Mouse (Mus musculus) midbrain, embryonic 16.5 days (tissue): ENCODE measurements around the gene Prtg. TPM values are rescaled to one million over a fixed set of nuclear protein-coding genes. Genes with fewer than 3 reads are reported as not detected.

ENCODE experiments used
- ATAC-seq: fragments of 200-750 bp; cut with Nextera tagmentation; 2 replicates; pipeline ENCODE4 v1.8.0; 2017; ENCODE audit warnings: moderate TSS enrichment
- H3K27ac ChIP-seq: fragments of 300-500 bp; sonication (generic); 2 replicates; pipeline ENCODE4 v1.5.1; 2014; ENCODE audit warnings: mild to moderate bottlenecking, low read length, mixed read lengths
- H3K27me3 ChIP-seq: fragments of 300-500 bp; sonication (generic); 2 replicates; pipeline ENCODE4 v1.6.1; 2014; ENCODE audit warnings: low read depth, low read length, mixed read lengths; ENCODE audit not compliant: control insufficient read depth, insufficient read depth
- H3K36me3 ChIP-seq: fragments of 300-500 bp; sonication (generic); 2 replicates; pipeline ENCODE4 v1.6.1; 2014; ENCODE audit warnings: mild to moderate bottlenecking, low read length, moderate library complexity, mixed read lengths; ENCODE audit not compliant: control insufficient read depth, insufficient read depth
- H3K4me1 ChIP-seq: fragments of 300-500 bp; sonication (generic); 2 replicates; pipeline ENCODE4 v1.6.1; 2014; ENCODE audit warnings: mild to moderate bottlenecking, low read length, mixed read lengths; ENCODE audit not compliant: control insufficient read depth, insufficient read depth
- H3K4me2 ChIP-seq: fragments of 300-500 bp; sonication (generic); 2 replicates; pipeline ENCODE4 v1.6.1; 2014; ENCODE audit warnings: mild to moderate bottlenecking, low read length, mixed read lengths
- H3K4me3 ChIP-seq: fragments of 300-500 bp; sonication (generic); 2 replicates; pipeline ENCODE4 v1.5.1; 2014; ENCODE audit warnings: low read depth, mild to moderate bottlenecking, low read length, moderate library complexity, mixed read lengths
- H3K9ac ChIP-seq: fragments of 300-500 bp; sonication (generic); 2 replicates; pipeline ENCODE4 v1.6.1; 2014; ENCODE audit warnings: low read depth, low read length, mixed read lengths
- H3K9me3 ChIP-seq: fragments of 300-500 bp; sonication (generic); replicated peaks from 2 replicates; pipeline ENCODE4 v1.6.1; 2014; ENCODE audit warnings: mild to moderate bottlenecking, low read length, mixed read lengths; ENCODE audit not compliant: control insufficient read depth, poor library complexity, severe bottlenecking
- WGBS: fragments of 180-500 bp; shearing (Covaris S2); extraction: QIAGEN DNeasy Blood & Tissue Kit; methylation state at CpG from one replicate; pipeline ENCODE4 v1.1.7; 2014; 5-methylcytosine and 5-hydroxymethylcytosine counted together
- polyA plus RNA-seq: library from polyadenylated mRNA; unstranded; fragments of >200 nt; fragmentation: Nextera tagmentation; extraction: Ambion mirVana; gene quantifications from 2 replicates; pipeline ENCODE4 v1.2.1, GENCODE M21; 2015

Prtg gene
- polyA plus RNA-seq, 1 experiment from 2014 or later = 0.41 TPM

GRCm38 (mm10) chr9:72902057-72902456 is 95.4 kb downstream of the Prtg start:
- no peak overlapping the region for H3K9ac ChIP-seq
- H3K27ac ChIP-seq = no peak overlapping the region
- ATAC-seq = no peak
- no peaks in the 10 kb centered on the region for H3K27me3 ChIP-seq
- WGBS = 91% methylated on average over 8 of the region's 8 CpGs
- H3K36me3 ChIP-seq = no peaks in the 10 kb centered on the region
- no peak overlapping the region for H3K4me2 ChIP-seq
- no peaks in the 10 kb centered on the region for H3K4me1 ChIP-seq
- no peak overlapping the region for H3K4me3 ChIP-seq
- H3K9me3 ChIP-seq = no peaks in the 10 kb centered on the region

GRCm38 (mm10) chr9:72902611-72903010 is 95.9 kb downstream of the Prtg start:
- Histone ChIP-seq H3K9me3 (no peaks in the 10 kb centered on the region), H3K4me2 (no peak overlapping the region), H3K9ac (no peak overlapping the region), H3K4me1 (no peaks in the 10 kb centered on the region), H3K27me3 (no peaks in the 10 kb centered on the region), H3K27ac (no peak overlapping the region), H3K4me3 (no peak overlapping the region), H3K36me3 (no peaks in the 10 kb centered on the region)
- WGBS = 96% methylated on average over 5 of the region's 5 CpGs
- ATAC-seq = no peak

- Histone ChIP-seq H3K27me3 (no peaks in the 10 kb centered on the region), H3K9me3 (no peaks in the 10 kb centered on the region), H3K4me2 (no peak overlapping the region), H3K27ac (no peak overlapping the region), H3K4me1 (no peaks in the 10 kb centered on the region), H3K36me3 (no peaks in the 10 kb centered on the region), H3K4me3 (no peak overlapping the region), H3K9ac (no peak overlapping the region)
- no peak for ATAC-seq
- 75% methylated on average over 6 of the region's 6 CpGs for WGBS
These were observed 100.0 kb downstream of the Prtg start for GRCm38 (mm10) chr9:72906693-72907103.

GRCm38 (mm10) chr9:72911381-72911780 is 104.7 kb downstream of the Prtg start:
- no peaks in the 10 kb centered on the region for H3K36me3 ChIP-seq
- no peak for ATAC-seq
- no peak overlapping the region for H3K4me3 ChIP-seq
- no peaks in the 10 kb centered on the region for H3K27me3 ChIP-seq
- H3K27ac ChIP-seq = no peak overlapping the region
- no peak overlapping the region for H3K4me2 ChIP-seq
- H3K9me3 ChIP-seq = no peaks in the 10 kb centered on the region
- H3K9ac ChIP-seq = no peak overlapping the region
- WGBS = 83% methylated on average over 2 of the region's 2 CpGs
- H3K4me1 ChIP-seq = no peaks in the 10 kb centered on the region

- Histone ChIP-seq H3K9ac (no peak overlapping the region), H3K4me3 (no peak overlapping the region), H3K36me3 (no peaks in the 10 kb centered on the region), H3K4me2 (no peak overlapping the region), H3K9me3 (no peaks in the 10 kb centered on the region), H3K4me1 (no peaks in the 10 kb centered on the region), H3K27ac (no peak overlapping the region), H3K27me3 (no peaks in the 10 kb centered on the region)
- 74% methylated on average over 6 of the region's 6 CpGs for WGBS
- ATAC-seq = no peak
These were observed 106.9 kb downstream of the Prtg start for GRCm38 (mm10) chr9:72913551-72913950.

- 76% methylated on average over 7 of the region's 7 CpGs for WGBS
- H3K27ac ChIP-seq = no peak overlapping the region
These were observed 109.1 kb downstream of the Prtg start for GRCm38 (mm10) chr9:72915728-72916127.

GRCm38 (mm10) chr9:72923068-72923467 is 116.4 kb downstream of the Prtg start:
- Histone ChIP-seq H3K27ac (no peak overlapping the region), H3K36me3 (no peaks in the 10 kb centered on the region), H3K4me3 (no peak overlapping the region), H3K4me2 (no peak overlapping the region), H3K9me3 (no peaks in the 10 kb centered on the region), H3K4me1 (peaks cover 24% of the 10 kb centered on the region), H3K9ac (no peak overlapping the region), H3K27me3 (no peaks in the 10 kb centered on the region)
- ATAC-seq = no peak
- WGBS = 87% methylated on average over 3 of the region's 3 CpGs

More at GRCm38 (mm10) chr9:72915728-72916127, 109.1 kb downstream of the Prtg start:
- Histone ChIP-seq H3K27me3 (no peaks in the 10 kb centered on the region), H3K9me3 (no peaks in the 10 kb centered on the region), H3K9ac (no peak overlapping the region), H3K36me3 (no peaks in the 10 kb centered on the region), H3K4me2 (no peak overlapping the region), H3K4me3 (no peak overlapping the region), H3K4me1 (no peaks in the 10 kb centered on the region)
- ATAC-seq = no peak

GRCm38 (mm10) chr9:72925021-72925934 is 118.6 kb downstream of the Prtg start, which contains the start of gene Pygo1:
Pygo1 (plus strand) TSS chr9:72925645.
- under 1% methylated on average over 77 of the region's 108 CpGs for WGBS
- peak within 1 kb of the TSS; percentile 84 for H3K27ac ChIP-seq
- H3K9me3 ChIP-seq = no peaks in the 10 kb centered on the region
- peak within 1 kb of the TSS; percentile 71 for H3K4me3 ChIP-seq
- peak within 1 kb of the TSS; percentile 97 for H3K4me2 ChIP-seq
- ATAC-seq = peak; percentile 88
- peaks cover 26% of the 10 kb centered on the region for H3K4me1 ChIP-seq
- no peaks in the 10 kb centered on the region for H3K36me3 ChIP-seq
- peak within 1 kb of the TSS; percentile 92 for H3K9ac ChIP-seq
- H3K27me3 ChIP-seq = no peaks in the 10 kb centered on the region

GRCm38 (mm10) chr9:72925935-72926258 is 119.2 kb downstream of the Prtg start:
- ATAC-seq = peak; percentile 54; the same call in 1 of the 2 replicates
- Histone ChIP-seq H3K4me2 (peak overlapping the region; percentile 97), H3K9me3 (no peaks in the 10 kb centered on the region), H3K27ac (peak overlapping the region; percentile 84), H3K4me1 (peaks cover 26% of the 10 kb centered on the region), H3K4me3 (peak overlapping the region; percentile 71), H3K36me3 (no peaks in the 10 kb centered on the region), H3K27me3 (no peaks in the 10 kb centered on the region), H3K9ac (peak overlapping the region; percentile 92)
- under 1% methylated on average over 20 of the region's 20 CpGs for WGBS
